Comparison of ENCODE assay signal across 8 mouse cellular contexts in the genomic region with DNA sequence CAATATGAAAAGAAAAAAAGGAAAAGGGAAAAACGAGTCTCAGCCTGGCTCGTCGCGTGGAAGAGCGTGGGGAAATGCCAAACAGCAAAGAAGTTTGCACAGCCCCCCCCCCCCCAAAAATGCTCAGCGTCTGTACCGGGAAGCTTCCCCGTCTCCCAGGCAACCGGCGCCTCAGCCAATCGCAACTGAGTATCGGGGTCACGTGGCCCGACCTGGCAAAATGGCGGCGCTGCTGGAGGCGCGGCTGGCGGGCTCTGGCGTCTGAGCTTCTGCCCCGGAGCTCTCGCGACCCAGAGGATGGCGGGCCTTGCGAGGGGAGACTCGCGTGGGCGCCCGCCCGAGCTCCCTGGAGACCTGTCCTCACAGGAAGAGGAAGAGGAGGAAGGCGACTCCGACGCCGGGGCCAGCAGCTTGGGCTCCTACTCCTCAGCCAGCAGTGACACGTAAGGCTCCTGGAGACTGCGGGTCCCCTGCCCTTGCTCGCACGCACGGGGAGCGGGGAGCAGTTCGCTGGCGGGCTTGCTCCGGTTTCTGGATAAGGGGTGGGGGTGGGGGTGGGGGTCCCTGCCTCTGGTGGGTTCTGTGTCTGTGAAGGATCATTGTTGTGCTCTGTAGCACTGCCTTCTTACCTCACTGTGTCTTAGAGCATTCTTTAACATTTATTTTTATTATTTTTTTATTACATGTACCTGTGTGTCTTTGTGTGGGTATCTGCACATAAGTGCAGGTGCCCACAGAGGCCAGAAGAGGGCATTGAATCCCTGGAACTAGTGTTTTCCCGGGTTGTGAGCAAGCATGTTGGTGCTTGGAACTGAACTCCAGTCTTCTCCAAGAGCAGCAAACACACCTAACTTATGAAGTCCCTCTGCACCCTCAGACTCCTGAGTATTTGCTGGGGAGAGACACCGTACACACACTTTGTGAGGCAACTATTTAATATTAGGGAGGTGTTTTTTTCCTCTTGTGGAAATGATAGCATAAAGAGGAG. TPM values are rescaled to one million over a fixed set of nuclear protein-coding genes. Genes with fewer than 3 reads are reported as not detected.
DNase-seq lines count a peak whose midpoint lies in the region; ATAC-seq and TF ChIP-seq lines count a peak whose summit lies in the region.

No protein-coding gene starts in this region.

- peak; percentile 65; the same call in 1 of the 2 replicates for TF ChIP-seq POLR2A in testis, adult 2 months (IDR thresholded peaks at IDR 0.05; ENCODE audit: control insufficient read depth, low read depth, low read length)

- DNase-seq in G1E (ENCODE audit: low spot score): peak; percentile 93
- peak; percentile 83 for DNase-seq in cerebellum, adult 11-12 months
- DNase-seq in heart, postnatal 25 days (ENCODE audit: low spot score): peak; percentile 84
- peak; percentile 85 to 93 for DNase-seq in layer of hippocampus, adult 18-20 months (ENCODE audit: low spot score in 2 of 2)
- peak; percentile 88 to 90 for DNase-seq in lung, adult 18-20 months

- H3K9me3 ChIP-seq in G1E (replicated peaks): no peaks in the 10 kb centered on the region
- H3K9me3 ChIP-seq in forebrain, embryonic 15.5 days: no peaks in the 10 kb centered on the region
- H3K9me3 ChIP-seq in neural tube, embryonic 14.5 days (ENCODE audit: control insufficient read depth, low read length): no peaks in the 10 kb centered on the region

- H3K4me3 ChIP-seq in G1E (ENCODE audit: low read depth, low read length): peak overlapping the region; percentile 82
- peak overlapping the region; percentile 83 for H3K4me3 ChIP-seq in forebrain, embryonic 15.5 days
- H3K4me3 ChIP-seq in neural tube, embryonic 14.5 days (ENCODE audit: low read depth, low read length): peak overlapping the region; percentile 84
- peak overlapping the region; percentile 97 for H3K4me3 ChIP-seq in testis, adult 2 months (ENCODE audit: control insufficient read depth, low read depth, low read length)

- peak overlapping the region; percentile 73 for H3K27ac ChIP-seq in forebrain, embryonic 15.5 days (replicated peaks)
- H3K27ac ChIP-seq in neural tube, embryonic 14.5 days (ENCODE audit: low read depth, low read length): peak overlapping the region; percentile 57; the same call in 1 of the 2 replicates
- H3K27ac ChIP-seq in testis, adult 2 months (ENCODE audit: control insufficient read depth, insufficient read depth, low read depth, low read length): peak overlapping the region; percentile 80

- H3K4me2 ChIP-seq in forebrain, embryonic 15.5 days (replicated peaks): peak overlapping the region; percentile 63
- H3K4me2 ChIP-seq in neural tube, embryonic 14.5 days (ENCODE audit: low read depth, low read length): peak overlapping the region; percentile 51

- WGBS in forebrain, embryonic 15.5 days: 4% methylated on average over 45 of the region's 45 CpGs
- WGBS in neural tube, embryonic 14.5 days: 5% methylated on average over 44 of the region's 45 CpGs

- no peaks in the 10 kb centered on the region for H3K27me3 ChIP-seq in G1E (ENCODE audit: insufficient read depth, low read length)
- no peaks in the 10 kb centered on the region for H3K27me3 ChIP-seq in forebrain, embryonic 15.5 days
- H3K27me3 ChIP-seq in neural tube, embryonic 14.5 days (ENCODE audit: control insufficient read depth, insufficient read depth, low read length): no peaks in the 10 kb centered on the region
- no peaks in the 10 kb centered on the region for H3K27me3 ChIP-seq in testis, adult 2 months (ENCODE audit: control insufficient read depth, insufficient read depth, low read length)

- peak; percentile 90 for ATAC-seq in G1E (ENCODE audit: extremely low read depth, insufficient number of reproducible peaks, low FRiP score, poor library complexity, severe bottlenecking)
- ATAC-seq in forebrain, embryonic 15.5 days (replicated peaks): peak; percentile 97
- ATAC-seq in neural tube, embryonic 14.5 days (ENCODE audit: low read depth): peak; percentile 98

- H3K4me1 ChIP-seq in G1E (ENCODE audit: insufficient read depth, low read depth, low read length): no peaks in the 10 kb centered on the region
- 0 out of 2 replicates have a peak, but pooled peaks cover 8% of the 10 kb centered on the region for H3K4me1 ChIP-seq in forebrain, embryonic 15.5 days
- H3K4me1 ChIP-seq in neural tube, embryonic 14.5 days (ENCODE audit: control insufficient read depth, insufficient read depth, low read length): 0 out of 2 replicates have a peak, but pooled peaks cover 2% of the 10 kb centered on the region
- no peaks in the 10 kb centered on the region for H3K4me1 ChIP-seq in testis, adult 2 months (ENCODE audit: control insufficient read depth, insufficient read depth, low read length)

- H3K36me3 ChIP-seq in G1E (replicated peaks): peaks cover 7% of the 10 kb centered on the region
- no peaks in the 10 kb centered on the region for H3K36me3 ChIP-seq in forebrain, embryonic 15.5 days
- H3K36me3 ChIP-seq in neural tube, embryonic 14.5 days (ENCODE audit: control insufficient read depth, insufficient read depth, low read length): no peaks in the 10 kb centered on the region
- H3K36me3 ChIP-seq in testis, adult 2 months (ENCODE audit: control insufficient read depth, insufficient read depth, low read length): no peaks in the 10 kb centered on the region

- intact Hi-C loops in heart, postnatal 25 days (cut with DNase I): no loop called here

- no peak for TF ChIP-seq CTCF in G1E (IDR thresholded peaks at IDR 0.05; ENCODE audit: low read depth, low read length)
- TF ChIP-seq CTCF in testis, adult 2 months (IDR thresholded peaks at IDR 0.05; ENCODE audit: control insufficient read depth, insufficient read depth, insufficient replicate concordance, low read depth, low read length): no peak

- peak overlapping the region; percentile 73 for H3K9ac ChIP-seq in forebrain, embryonic 15.5 days (replicated peaks)
- H3K9ac ChIP-seq in neural tube, embryonic 14.5 days (replicated peaks; ENCODE audit: low read depth, low read length): peak overlapping the region; percentile 70

RNA-seq across cellular contexts. Expression of gene Intu, which starts 9.8 kb away (rescaled TPM):
- total RNA-seq in G1E (2014; fragmentation: Nextera tagmentation) (10.2 and 10.9 TPM in 2 replicates), G1E (2017) (5.5 and 5.7 TPM in 2 replicates)
- polyA plus RNA-seq in G1E (2012): 0.91 and 1.2 TPM in 2 replicates
- polyA plus RNA-seq in forebrain, embryonic 15.5 days (2015; fragmentation: Nextera tagmentation; extraction: Ambion mirVana): 4.3 and 4.8 TPM in 2 replicates
- 10 to 100 TPM; 12.7 to 18.2 TPM for total RNA-seq in heart, postnatal 25 days (2021)
- 1 to 10 TPM; 7.0 to 8.8 TPM for total RNA-seq in layer of hippocampus, adult 18-20 months (2021)
- polyA plus RNA-seq in neural tube, embryonic 14.5 days (2014; fragmentation: Nextera tagmentation; extraction: Ambion mirVana): 3.9 and 5.3 TPM in 2 replicates
- 2.2 and 2.5 TPM in 2 replicates for polyA plus RNA-seq in testis, adult 2 months (2012; rRNA removed)

Comparison
In these comparisons a context has a peak if more than half of its experiments do, and no peak if none do; other contexts are left out.
1. Peak in every context shown above with its lines: DNase-seq, ATAC-seq, H3K4me3 ChIP-seq and H3K27ac ChIP-seq.